Mouse (Mus musculus) hindbrain, embryonic 13.5 days (tissue): ENCODE data around the gene Gm11032. TPM values are rescaled to one million over a fixed set of nuclear protein-coding genes. Genes with fewer than 3 reads are reported as not detected.
"Not testable (repeated sequence)": the region's sequence is repeated elsewhere in the genome, so short reads cannot be mapped to it uniquely, and the experiment has no call there.

Experiments used
- ATAC-seq: fragments of 200-750 bp; cut with Nextera tagmentation; 2 replicates; pipeline ENCODE4 v1.8.0; 2017; ENCODE audit warnings: moderate TSS enrichment; ENCODE audit not compliant: low FRiP score
- H3K27ac ChIP-seq: fragments of 300-500 bp; sonication (generic); 2 replicates; pipeline ENCODE4 v1.5.1; 2015; ENCODE audit warnings: inconsistent platforms, mild to moderate bottlenecking, moderate library complexity
- H3K27me3 ChIP-seq: fragments of 300-500 bp; sonication (generic); 2 replicates; pipeline ENCODE4 v1.6.1; 2015; ENCODE audit warnings: mild to moderate bottlenecking, inconsistent platforms
- H3K36me3 ChIP-seq: fragments of 300-500 bp; sonication (generic); 2 replicates; pipeline ENCODE4 v1.6.1; 2015; ENCODE audit warnings: mild to moderate bottlenecking, inconsistent platforms
- H3K4me1 ChIP-seq: fragments of 300-500 bp; sonication (generic); replicated peaks from 2 replicates; pipeline ENCODE4 v1.6.1; 2015; ENCODE audit warnings: inconsistent platforms
- H3K4me2 ChIP-seq: fragments of 300-500 bp; sonication (generic); 2 replicates; pipeline ENCODE4 v1.6.1; 2015; ENCODE audit warnings: inconsistent platforms, mild to moderate bottlenecking, moderate library complexity
- H3K4me3 ChIP-seq: fragments of 300-500 bp; sonication (generic); 2 replicates; pipeline ENCODE4 v1.5.1; 2015; ENCODE audit warnings: mild to moderate bottlenecking, inconsistent platforms
- H3K9ac ChIP-seq: fragments of 300-500 bp; sonication (generic); 2 replicates; pipeline ENCODE4 v1.6.1; 2015; ENCODE audit warnings: mild to moderate bottlenecking, inconsistent platforms
- H3K9me3 ChIP-seq: fragments of 300-500 bp; sonication (generic); 2 replicates; pipeline ENCODE4 v1.6.1; 2016; ENCODE audit warnings: inconsistent platforms
- WGBS: fragments of 180-500 bp; shearing (Covaris S2); methylation state at CpG from one replicate; pipeline ENCODE4 v1.1.7; 2015; 5-methylcytosine and 5-hydroxymethylcytosine counted together
- polyA plus RNA-seq: library from polyadenylated mRNA; unstranded; fragments of >200 nt; fragmentation: Nextera tagmentation; extraction: Ambion mirVana; gene quantifications from 2 replicates; pipeline ENCODE4 v1.2.1, GENCODE M21; 2015

The Gm11032 gene
- polyA plus RNA-seq, 1 experiment from 2014 or later, result not detected

- Histone ChIP-seq H3K4me1 (peaks cover 12% of the 10 kb centered on the region), H3K9me3 (no peaks in the 10 kb centered on the region), H3K27ac (no peak overlapping the region), H3K4me3 (no peak overlapping the region), H3K36me3 (no peaks in the 10 kb centered on the region), H3K27me3 (no peaks in the 10 kb centered on the region), H3K4me2 (no peak overlapping the region), H3K9ac (no peak overlapping the region)
- ATAC-seq, result no peak
- 54% methylated on average over 2 of the region's 2 CpGs for WGBS
Observed at GRCm38 (mm10) chr11:4633420-4633819, 13.6 kb downstream of the Gm11032 start.

- ATAC-seq, result no peak
- 84% methylated on average over 5 of the region's 5 CpGs for WGBS
- no peak overlapping the region for H3K9ac ChIP-seq
- no peak overlapping the region for H3K4me2 ChIP-seq
- H3K9me3 ChIP-seq, result no peaks in the 10 kb centered on the region
- H3K27ac ChIP-seq, result no peak overlapping the region
- H3K27me3 ChIP-seq, result no peaks in the 10 kb centered on the region
- H3K36me3 ChIP-seq, result no peaks in the 10 kb centered on the region
- H3K4me1 ChIP-seq, result peaks cover 21% of the 10 kb centered on the region
- no peak overlapping the region for H3K4me3 ChIP-seq
Observed at GRCm38 (mm10) chr11:4634395-4634794, 14.5 kb downstream of the Gm11032 start.

DNA sequence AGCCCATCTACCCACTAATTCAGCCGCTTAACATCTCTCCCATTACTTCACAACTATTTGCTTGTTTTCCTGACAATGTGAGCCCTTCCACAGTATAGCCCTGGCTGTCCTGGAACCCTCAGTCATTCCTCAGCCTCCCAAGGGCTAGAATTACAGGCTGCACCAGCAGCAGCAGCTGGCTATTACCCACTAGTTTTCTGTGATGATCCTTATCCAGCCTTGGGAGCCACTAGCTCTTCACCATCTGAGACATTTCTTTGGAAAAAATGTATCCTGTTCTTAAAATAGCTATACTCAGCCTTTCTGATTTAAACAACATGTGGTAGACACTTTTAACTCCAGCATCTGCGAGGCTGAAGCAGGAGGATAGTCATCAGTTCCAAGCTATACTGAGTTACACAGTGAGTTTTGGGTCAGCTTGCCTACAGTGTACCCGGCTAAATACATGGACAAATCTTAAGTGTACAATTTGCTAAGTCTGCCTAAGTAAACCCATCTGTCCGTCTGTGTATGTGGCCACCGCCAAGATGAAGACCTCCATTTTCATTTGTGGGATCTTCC lies 17.0 kb downstream of the Gm11032 start:
- Histone ChIP-seq H3K4me3 (peak overlapping the region; percentile 82), H3K36me3 (peaks cover 9% of the 10 kb centered on the region), H3K9me3 (no peaks in the 10 kb centered on the region), H3K27me3 (no peaks in the 10 kb centered on the region), H3K9ac (no peak overlapping the region), H3K27ac (peak overlapping the region; percentile 23; the same call in 1 of the 2 replicates), H3K4me2 (peak overlapping the region; percentile 82), H3K4me1 (peaks cover 17% of the 10 kb centered on the region)
- WGBS, result 59% methylated on average over 5 of the region's 5 CpGs
- ATAC-seq, result no peak

DNA sequence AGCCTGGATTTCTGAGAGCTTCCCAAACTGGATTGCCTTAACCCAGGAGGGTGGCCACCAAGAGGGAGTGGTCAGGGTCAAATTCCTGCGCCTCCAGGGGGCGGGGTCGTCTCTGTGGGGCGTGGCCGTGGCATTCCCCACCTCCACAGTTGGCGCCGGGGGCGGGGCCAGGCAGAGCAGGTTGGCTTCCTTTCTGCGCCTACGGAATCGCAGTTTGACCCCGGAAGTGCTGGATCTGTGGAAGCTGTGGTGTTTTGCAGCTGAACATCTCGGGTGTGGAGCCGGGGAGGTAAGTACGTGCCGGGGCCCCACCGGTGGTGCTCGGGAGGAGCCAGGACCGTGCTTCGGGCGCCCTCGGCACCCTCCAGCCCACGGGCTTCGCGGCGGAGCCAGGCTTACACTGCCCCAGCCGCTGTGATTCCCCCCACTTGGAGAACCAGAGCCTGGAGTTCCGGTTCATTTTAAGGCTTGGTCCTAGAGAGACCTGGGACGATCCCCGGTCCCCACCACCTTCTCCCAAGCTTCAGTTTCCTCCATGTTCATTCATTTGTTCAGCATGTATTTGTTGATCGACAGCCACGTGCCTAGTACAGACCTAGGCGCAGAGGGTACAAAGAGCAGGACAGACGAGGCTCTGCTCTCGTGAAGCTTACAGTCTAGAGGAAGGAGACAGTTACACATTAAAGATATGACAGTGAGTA lies 17.8 kb downstream of the Gm11032 start, which contains the start of gene Ascc2:
Gene Ascc2 (plus strand): TSS at position 214 of the 701 bp plus-strand sequence.
- under 1% methylated on average over 35 of the region's 35 CpGs for WGBS
- Histone ChIP-seq H3K27ac (peak within 1 kb of the TSS; percentile 61), H3K36me3 (peaks cover 14% of the 10 kb centered on the region), H3K4me2 (peak within 1 kb of the TSS; percentile 82), H3K9ac (peak within 1 kb of the TSS; percentile 82), H3K27me3 (no peaks in the 10 kb centered on the region), H3K9me3 (no peaks in the 10 kb centered on the region), H3K4me3 (peak within 1 kb of the TSS; percentile 82), H3K4me1 (peaks cover 17% of the 10 kb centered on the region)
- ATAC-seq, result peak; percentile 92

DNA sequence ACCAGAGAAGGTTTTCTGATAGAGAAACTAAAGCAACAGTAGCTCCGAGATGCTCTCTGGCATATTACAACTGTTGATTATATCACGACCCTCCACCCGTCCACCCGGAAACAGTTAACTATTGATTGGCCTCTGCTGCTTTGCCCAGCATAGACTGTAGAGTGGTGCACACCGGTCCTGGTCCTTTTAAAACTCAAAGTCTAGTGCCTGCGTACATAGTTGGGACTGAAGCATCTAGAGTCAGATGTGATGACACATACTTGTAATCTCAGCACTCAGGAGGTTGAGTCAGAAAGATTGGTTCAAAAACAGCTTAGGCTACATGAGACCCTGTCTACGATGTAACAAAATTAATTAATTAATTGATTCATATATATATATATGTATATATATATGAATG lies 18.4 kb downstream of the Gm11032 start:
- no peak overlapping the region for H3K27ac ChIP-seq
- H3K4me1 ChIP-seq, result peaks cover 17% of the 10 kb centered on the region
- 31% methylated on average over 7 of the region's 7 CpGs for WGBS
- H3K36me3 ChIP-seq, result peaks cover 14% of the 10 kb centered on the region
- ATAC-seq, result peak; percentile 25; the same call in 1 of the 2 replicates
- H3K4me3 ChIP-seq, result peak overlapping the region; percentile 82
- H3K27me3 ChIP-seq, result no peaks in the 10 kb centered on the region
- H3K9me3 ChIP-seq, result no peaks in the 10 kb centered on the region
- H3K4me2 ChIP-seq, result peak overlapping the region; percentile 82
- H3K9ac ChIP-seq, result peak overlapping the region; percentile 82

- Histone ChIP-seq H3K27me3 (no peaks in the 10 kb centered on the region), H3K27ac (no peak overlapping the region), H3K9ac (no peak overlapping the region), H3K4me3 (no peak overlapping the region), H3K36me3 (peaks cover 26% of the 10 kb centered on the region), H3K4me1 (peaks cover 17% of the 10 kb centered on the region), H3K4me2 (no peak overlapping the region), H3K9me3 (no peaks in the 10 kb centered on the region)
- ATAC-seq, result no peak
Observed at GRCm38 (mm10) chr11:4641185-4641584, 21.3 kb downstream of the Gm11032 start.

GRCm38 (mm10) chr11:4643722-4644121 lies 23.9 kb downstream of the Gm11032 start:
- Histone ChIP-seq H3K27me3 (no peaks in the 10 kb centered on the region), H3K4me3 (no peak overlapping the region), H3K4me1 (peaks cover 9% of the 10 kb centered on the region), H3K9ac (no peak overlapping the region), H3K4me2 (no peak overlapping the region), H3K36me3 (peaks cover 50% of the 10 kb centered on the region), H3K27ac (no peak overlapping the region), H3K9me3 (no peaks in the 10 kb centered on the region)
- no peak for ATAC-seq
- WGBS, result 62% methylated on average over 5 of the region's 5 CpGs

DNA sequence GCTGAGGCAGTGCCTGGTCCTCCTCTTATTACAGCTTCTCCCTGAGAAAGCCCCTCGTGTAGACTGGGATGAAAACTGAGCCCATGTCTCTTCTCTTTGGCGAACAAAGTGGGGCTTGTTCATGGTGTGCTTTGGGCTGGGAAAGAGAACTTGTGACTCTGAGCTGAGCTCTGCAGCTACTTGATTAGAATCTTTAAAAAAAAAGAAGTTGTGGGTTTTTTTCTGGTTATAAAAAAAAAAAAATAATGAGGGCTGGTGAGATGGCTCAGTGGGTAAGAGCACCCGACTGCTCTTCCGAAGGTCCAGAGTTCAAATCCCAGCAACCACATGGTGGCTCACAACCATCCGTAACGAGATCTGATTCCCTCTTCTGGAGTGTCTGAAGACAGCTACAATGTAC lies 25.3 kb downstream of the Gm11032 start:
- H3K27me3 ChIP-seq, H3K4me1 ChIP-seq, H3K9me3 ChIP-seq, H3K4me2 ChIP-seq, H3K4me3 ChIP-seq, ATAC-seq, H3K9ac ChIP-seq, H3K27ac ChIP-seq: not testable (repeated sequence)
- H3K36me3 ChIP-seq, result peaks cover 64% of the 10 kb centered on the region
- 98% methylated on average over 4 of the region's 6 CpGs for WGBS

DNA sequence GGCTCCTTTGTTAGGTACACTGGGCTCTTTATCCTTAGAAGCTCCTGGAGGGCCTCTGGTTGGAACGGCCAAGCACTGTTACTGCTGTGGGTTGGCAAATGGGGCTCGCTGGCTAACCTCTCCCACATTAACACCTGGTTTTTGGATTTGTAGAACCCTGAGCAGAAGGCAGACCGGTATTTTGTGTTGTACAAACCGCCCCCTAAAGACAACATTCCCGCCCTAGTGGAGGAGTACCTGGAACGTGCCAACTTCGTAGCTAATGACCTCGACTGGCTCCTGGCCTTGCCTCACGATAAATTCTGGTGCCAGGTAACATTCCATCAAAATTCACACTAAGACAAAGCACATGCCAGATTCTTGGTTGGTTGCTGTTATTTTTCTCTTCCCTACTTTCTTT lies 26.5 kb downstream of the Gm11032 start:
- no peaks in the 10 kb centered on the region for H3K27me3 ChIP-seq
- H3K4me1 ChIP-seq, result no peaks in the 10 kb centered on the region
- no peak overlapping the region for H3K4me3 ChIP-seq
- H3K36me3 ChIP-seq, result peaks cover 64% of the 10 kb centered on the region
- H3K27ac ChIP-seq, result no peak overlapping the region
- no peak for ATAC-seq
- 93% methylated on average over 9 of the region's 9 CpGs for WGBS
- no peak overlapping the region for H3K9ac ChIP-seq
- H3K9me3 ChIP-seq, result no peaks in the 10 kb centered on the region
- H3K4me2 ChIP-seq, result no peak overlapping the region

GRCm38 (mm10) chr11:4659818-4660217 lies 40.0 kb downstream of the Gm11032 start:
- Histone ChIP-seq H3K4me2 (no peak overlapping the region), H3K27me3 (no peaks in the 10 kb centered on the region), H3K4me3 (no peak overlapping the region), H3K27ac (no peak overlapping the region), H3K36me3 (peaks cover 73% of the 10 kb centered on the region), H3K9me3 (no peaks in the 10 kb centered on the region), H3K9ac (no peak overlapping the region), H3K4me1 (peaks cover 4% of the 10 kb centered on the region; the same call in 1 of the 2 replicates)
- ATAC-seq, result no peak
- WGBS, result 96% methylated on average over 1 of the region's 1 CpGs

DNA sequence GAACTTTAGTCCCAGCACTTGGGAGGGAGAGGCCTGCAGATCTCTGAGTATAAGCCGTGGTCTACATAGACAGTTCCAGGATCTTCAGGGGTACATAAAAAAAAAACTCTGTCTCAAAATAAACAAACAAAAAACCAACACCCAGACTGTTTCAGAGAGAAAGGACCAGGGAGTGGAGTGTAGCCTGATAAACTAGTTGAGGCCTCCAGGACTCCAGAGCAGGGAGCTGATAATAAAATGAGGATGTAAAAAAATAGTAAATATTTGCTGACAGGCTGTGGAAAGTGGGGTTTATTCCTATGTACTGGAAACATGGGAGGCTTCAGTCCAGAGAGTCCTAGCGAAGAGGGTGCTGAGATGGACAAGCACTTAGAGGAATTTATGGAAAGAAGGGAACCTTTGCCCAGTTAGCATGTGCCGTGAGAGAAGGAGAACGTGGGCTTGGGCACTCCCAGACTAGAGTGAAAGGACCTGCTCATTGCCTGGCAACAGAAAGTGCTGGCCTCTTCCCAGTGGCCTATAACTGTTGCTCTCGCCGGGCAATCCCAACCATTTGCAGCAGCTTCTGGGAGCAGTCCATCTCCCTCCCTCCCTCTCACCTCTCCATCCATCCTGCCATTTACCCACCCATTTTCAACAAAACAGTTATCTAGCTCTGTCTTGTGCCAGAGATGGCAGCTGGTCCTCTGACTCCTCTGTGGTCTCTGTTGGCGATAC lies 40.6 kb downstream of the Gm11032 start:
- Histone ChIP-seq H3K27me3 (no peaks in the 10 kb centered on the region), H3K4me2 (no peak overlapping the region), H3K9ac (no peak overlapping the region), H3K9me3 (no peaks in the 10 kb centered on the region), H3K36me3 (peaks cover 68% of the 10 kb centered on the region), H3K4me3 (no peak overlapping the region), H3K27ac (no peak overlapping the region), H3K4me1 (peaks cover 4% of the 10 kb centered on the region; the same call in 1 of the 2 replicates)
- ATAC-seq, result no peak
- WGBS, result 83% methylated on average over 7 of the region's 7 CpGs

DNA sequence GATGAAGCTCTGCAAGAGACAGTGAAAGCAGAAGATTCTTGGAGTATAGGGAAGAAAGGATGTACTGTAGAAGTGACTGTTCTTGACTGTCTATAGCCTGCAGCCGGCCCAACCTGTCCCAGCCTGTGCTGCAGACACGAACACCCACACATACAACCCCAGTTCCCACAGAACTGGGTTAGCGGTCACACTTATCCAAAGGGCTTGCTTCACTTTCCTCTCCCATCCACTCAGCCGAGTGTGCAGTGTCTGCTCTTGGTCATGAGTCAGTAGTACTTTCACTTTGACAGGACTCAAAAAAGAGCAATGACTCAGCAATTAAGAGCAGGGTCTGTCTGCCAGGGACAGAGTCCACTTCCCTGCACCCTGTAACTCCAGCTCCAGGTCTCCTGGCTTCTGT lies 41.5 kb downstream of the Gm11032 start:
- Histone ChIP-seq H3K27ac (no peak overlapping the region), H3K36me3 (peaks cover 61% of the 10 kb centered on the region), H3K9ac (no peak overlapping the region), H3K4me1 (peaks cover 4% of the 10 kb centered on the region; the same call in 1 of the 2 replicates), H3K27me3 (no peaks in the 10 kb centered on the region), H3K4me3 (no peak overlapping the region), H3K9me3 (no peaks in the 10 kb centered on the region), H3K4me2 (no peak overlapping the region)
- no peak for ATAC-seq
- 91% methylated on average over 4 of the region's 4 CpGs for WGBS
